Mouse (Mus musculus): ENCODE data around the gene Barx2. TPM values are rescaled to one million over a fixed set of nuclear protein-coding genes. Genes with fewer than 3 reads are reported as not detected.

Barx2 gene
- polyA plus RNA-seq, 1 experiment from 2014 or later = not detected

GRCm38 (mm10) chr9:31851710-31852109 lies 61.6 kb downstream of the Barx2 start:
- Histone ChIP-seq H3K4me2 (replicated peaks) (no peak overlapping the region), H3K36me3 (no peaks in the 10 kb centered on the region), H3K4me1 (no peaks in the 10 kb centered on the region), H3K9me3 (no peaks in the 10 kb centered on the region), H3K9ac (replicated peaks) (no peak overlapping the region), H3K27me3 (no peaks in the 10 kb centered on the region), H3K27ac (replicated peaks) (no peak overlapping the region), H3K4me3 (no peak overlapping the region)
- WGBS = 91% methylated on average over 8 of the region's 8 CpGs
- ATAC-seq (ENCODE audit: low FRiP score, low read depth) = no peak

GRCm38 (mm10) chr9:31850706-31851105 lies 62.6 kb downstream of the Barx2 start:
- WGBS = 89% methylated on average over 4 of the region's 4 CpGs
- Histone ChIP-seq H3K4me3 (no peak overlapping the region), H3K27me3 (no peaks in the 10 kb centered on the region), H3K9me3 (no peaks in the 10 kb centered on the region), H3K9ac (replicated peaks) (no peak overlapping the region), H3K27ac (replicated peaks) (no peak overlapping the region), H3K36me3 (no peaks in the 10 kb centered on the region), H3K4me1 (no peaks in the 10 kb centered on the region), H3K4me2 (replicated peaks) (no peak overlapping the region)
- no peak for ATAC-seq (ENCODE audit: low FRiP score, low read depth)

- Histone ChIP-seq H3K9me3 (no peaks in the 10 kb centered on the region), H3K36me3 (no peaks in the 10 kb centered on the region), H3K4me1 (no peaks in the 10 kb centered on the region), H3K27ac (replicated peaks) (no peak overlapping the region), H3K27me3 (no peaks in the 10 kb centered on the region), H3K4me2 (replicated peaks) (no peak overlapping the region), H3K4me3 (no peak overlapping the region), H3K9ac (replicated peaks) (no peak overlapping the region)
- ATAC-seq (ENCODE audit: low FRiP score, low read depth) = no peak
- 87% methylated on average over 7 of the region's 7 CpGs for WGBS
These were observed 63.9 kb downstream of the Barx2 start for GRCm38 (mm10) chr9:31849387-31849786.

- Histone ChIP-seq H3K27ac (replicated peaks) (no peak overlapping the region), H3K4me2 (replicated peaks) (no peak overlapping the region), H3K9me3 (no peaks in the 10 kb centered on the region), H3K4me1 (peaks cover 5% of the 10 kb centered on the region; the same call in 1 of the 2 replicates), H3K36me3 (no peaks in the 10 kb centered on the region), H3K4me3 (no peak overlapping the region), H3K27me3 (no peaks in the 10 kb centered on the region), H3K9ac (replicated peaks) (no peak overlapping the region)
- no peak for ATAC-seq (ENCODE audit: low FRiP score, low read depth)
- WGBS = 71% methylated on average over 5 of the region's 5 CpGs
These were observed 68.6 kb downstream of the Barx2 start for GRCm38 (mm10) chr9:31844614-31845013.

GRCm38 (mm10) chr9:31841108-31841815 lies 72.0 kb downstream of the Barx2 start:
- Histone ChIP-seq H3K4me3 (no peak overlapping the region), H3K4me1 (peaks cover 11% of the 10 kb centered on the region; the same call in 1 of the 2 replicates), H3K9ac (replicated peaks) (no peak overlapping the region), H3K27ac (replicated peaks) (no peak overlapping the region), H3K9me3 (no peaks in the 10 kb centered on the region), H3K36me3 (no peaks in the 10 kb centered on the region), H3K4me2 (replicated peaks) (no peak overlapping the region), H3K27me3 (no peaks in the 10 kb centered on the region)
- ATAC-seq (ENCODE audit: low FRiP score, low read depth) = no peak
- WGBS = 65% methylated on average over 10 of the region's 10 CpGs

GRCm38 (mm10) chr9:31840571-31840970 lies 72.7 kb downstream of the Barx2 start:
- Histone ChIP-seq H3K4me3 (no peak overlapping the region), H3K9ac (replicated peaks) (no peak overlapping the region), H3K4me1 (peaks cover 11% of the 10 kb centered on the region; the same call in 1 of the 2 replicates), H3K9me3 (no peaks in the 10 kb centered on the region), H3K4me2 (replicated peaks) (no peak overlapping the region), H3K36me3 (no peaks in the 10 kb centered on the region), H3K27ac (replicated peaks) (no peak overlapping the region), H3K27me3 (no peaks in the 10 kb centered on the region)
- no peak for ATAC-seq (ENCODE audit: low FRiP score, low read depth)
- WGBS = 87% methylated on average over 4 of the region's 4 CpGs

GRCm38 (mm10) chr9:31840037-31840436 lies 73.2 kb downstream of the Barx2 start:
- H3K4me2 ChIP-seq (replicated peaks) = no peak overlapping the region
- peaks cover 11% of the 10 kb centered on the region; the same call in 1 of the 2 replicates for H3K4me1 ChIP-seq
- no peak overlapping the region for H3K9ac ChIP-seq (replicated peaks)
- ATAC-seq (ENCODE audit: low FRiP score, low read depth) = no peak
- no peak overlapping the region for H3K4me3 ChIP-seq
- no peaks in the 10 kb centered on the region for H3K27me3 ChIP-seq
- no peaks in the 10 kb centered on the region for H3K36me3 ChIP-seq
- no peak overlapping the region for H3K27ac ChIP-seq (replicated peaks)
- WGBS = 82% methylated on average over 3 of the region's 3 CpGs
- no peaks in the 10 kb centered on the region for H3K9me3 ChIP-seq

GRCm38 (mm10) chr9:31839106-31840027 lies 73.9 kb downstream of the Barx2 start:
- peaks cover 11% of the 10 kb centered on the region; the same call in 1 of the 2 replicates for H3K4me1 ChIP-seq
- no peaks in the 10 kb centered on the region for H3K27me3 ChIP-seq
- H3K36me3 ChIP-seq = no peaks in the 10 kb centered on the region
- H3K9me3 ChIP-seq = no peaks in the 10 kb centered on the region
- H3K4me3 ChIP-seq = no peak overlapping the region
- ATAC-seq (ENCODE audit: low FRiP score, low read depth) = peak; percentile 47; the same call in 1 of the 2 replicates
- no peak overlapping the region for H3K27ac ChIP-seq (replicated peaks)
- WGBS = 52% methylated on average over 15 of the region's 15 CpGs
- H3K4me2 ChIP-seq (replicated peaks) = no peak overlapping the region
- H3K9ac ChIP-seq (replicated peaks) = no peak overlapping the region

- Histone ChIP-seq H3K4me3 (no peak overlapping the region), H3K36me3 (no peaks in the 10 kb centered on the region), H3K4me2 (replicated peaks) (no peak overlapping the region), H3K27me3 (no peaks in the 10 kb centered on the region), H3K4me1 (peaks cover 11% of the 10 kb centered on the region; the same call in 1 of the 2 replicates), H3K27ac (replicated peaks) (no peak overlapping the region), H3K9ac (replicated peaks) (no peak overlapping the region), H3K9me3 (no peaks in the 10 kb centered on the region)
- ATAC-seq (ENCODE audit: low FRiP score, low read depth) = no peak; the same call in 1 of the 2 replicates
- 59% methylated on average over 6 of the region's 6 CpGs for WGBS
These were observed 75.2 kb downstream of the Barx2 start for GRCm38 (mm10) chr9:31838047-31838446.

- H3K36me3 ChIP-seq = no peaks in the 10 kb centered on the region
- H3K4me1 ChIP-seq = no peaks in the 10 kb centered on the region
- H3K4me2 ChIP-seq (replicated peaks) = no peak overlapping the region
- no peak overlapping the region for H3K27ac ChIP-seq (replicated peaks)
- 85% methylated on average over 2 of the region's 2 CpGs for WGBS
- no peak for ATAC-seq (ENCODE audit: low FRiP score, low read depth)
- H3K27me3 ChIP-seq = no peaks in the 10 kb centered on the region
- H3K4me3 ChIP-seq = no peak overlapping the region
- H3K9ac ChIP-seq (replicated peaks) = no peak overlapping the region
- H3K9me3 ChIP-seq = no peaks in the 10 kb centered on the region
These were observed 104.5 kb downstream of the Barx2 start for GRCm38 (mm10) chr9:31808753-31809152.

GRCm38 (mm10) chr9:31802641-31803040 lies 110.6 kb downstream of the Barx2 start:
- Histone ChIP-seq H3K9ac (replicated peaks) (no peak overlapping the region), H3K4me1 (no peaks in the 10 kb centered on the region), H3K27me3 (no peaks in the 10 kb centered on the region), H3K36me3 (no peaks in the 10 kb centered on the region), H3K4me2 (replicated peaks) (no peak overlapping the region), H3K4me3 (no peak overlapping the region), H3K27ac (replicated peaks) (no peak overlapping the region), H3K9me3 (no peaks in the 10 kb centered on the region)
- 94% methylated on average over 1 of the region's 1 CpGs for WGBS
- ATAC-seq (ENCODE audit: low FRiP score, low read depth) = no peak
